Mouse (Mus musculus): ENCODE results near the gene Med28. TPM values are rescaled to one million over a fixed set of nuclear protein-coding genes. Genes with fewer than 3 reads are reported as not detected.

Med28 gene
- polyA plus RNA-seq, 1 experiment from 2014 or later: 363 TPM

DNA sequence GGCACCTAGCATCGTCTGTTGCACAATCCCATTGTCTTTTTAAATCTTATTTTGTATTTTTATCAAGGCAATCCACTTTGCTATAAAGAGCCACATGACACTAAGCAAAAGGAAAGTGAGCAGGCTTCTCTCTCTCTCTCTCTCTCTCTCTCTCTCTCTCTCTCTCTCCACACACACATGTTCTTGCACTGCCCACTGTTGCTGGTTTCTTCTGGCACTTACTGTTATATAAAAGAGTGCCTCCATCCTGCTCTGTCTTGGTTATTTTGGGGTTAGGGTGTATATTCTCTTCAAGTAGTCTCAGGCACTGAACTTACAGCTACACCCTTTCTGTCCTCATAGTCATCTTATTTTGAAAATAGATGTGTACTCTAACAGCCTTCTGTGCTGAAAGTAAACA is 29.6 kb downstream of the Med28 start:
- H3K27ac ChIP-seq (ENCODE audit: low read depth, low read length): no peak overlapping the region
- no peaks in the 10 kb centered on the region for H3K36me3 ChIP-seq (ENCODE audit: control insufficient read depth, insufficient read depth, low read length)
- no peaks in the 10 kb centered on the region for H3K27me3 ChIP-seq (replicated peaks; ENCODE audit: control insufficient read depth, insufficient read depth, low read length)
- H3K9ac ChIP-seq (ENCODE audit: low read length): no peak overlapping the region
- H3K4me2 ChIP-seq (ENCODE audit: low read length): no peak overlapping the region
- H3K4me1 ChIP-seq (ENCODE audit: control insufficient read depth, insufficient read depth, low read length): no peaks in the 10 kb centered on the region
- no peak overlapping the region for H3K4me3 ChIP-seq (ENCODE audit: low read depth, low read length)
- DNase-seq (ENCODE audit: low spot score) (no peak), ATAC-seq (no peak)
- WGBS: 93% methylated on average over 1 of the region's 1 CpGs
- H3K9me3 ChIP-seq (replicated peaks; ENCODE audit: control insufficient read depth, low read length): no peaks in the 10 kb centered on the region

- ATAC-seq (no peak), DNase-seq (ENCODE audit: low spot score) (no peak)
- Histone ChIP-seq H3K9me3 (replicated peaks; ENCODE audit: control insufficient read depth, low read length) (no peaks in the 10 kb centered on the region), H3K4me2 (ENCODE audit: low read length) (no peak overlapping the region), H3K27me3 (replicated peaks; ENCODE audit: control insufficient read depth, insufficient read depth, low read length) (no peaks in the 10 kb centered on the region), H3K9ac (ENCODE audit: low read length) (no peak overlapping the region), H3K36me3 (ENCODE audit: control insufficient read depth, insufficient read depth, low read length) (no peaks in the 10 kb centered on the region), H3K27ac (ENCODE audit: low read depth, low read length) (no peak overlapping the region), H3K4me3 (ENCODE audit: low read depth, low read length) (no peak overlapping the region), H3K4me1 (ENCODE audit: control insufficient read depth, insufficient read depth, low read length) (no peaks in the 10 kb centered on the region)
- 68% methylated on average over 6 of the region's 6 CpGs for WGBS
These were observed 44.0 kb downstream of the Med28 start for GRCm38 (mm10) chr5:45564054-45564453.

- Histone ChIP-seq H3K4me3 (ENCODE audit: low read depth, low read length) (no peak overlapping the region), H3K4me2 (ENCODE audit: low read length) (no peak overlapping the region), H3K4me1 (ENCODE audit: control insufficient read depth, insufficient read depth, low read length) (no peaks in the 10 kb centered on the region), H3K9me3 (replicated peaks; ENCODE audit: control insufficient read depth, low read length) (no peaks in the 10 kb centered on the region), H3K27me3 (replicated peaks; ENCODE audit: control insufficient read depth, insufficient read depth, low read length) (no peaks in the 10 kb centered on the region), H3K9ac (ENCODE audit: low read length) (no peak overlapping the region), H3K27ac (ENCODE audit: low read depth, low read length) (no peak overlapping the region), H3K36me3 (ENCODE audit: control insufficient read depth, insufficient read depth, low read length) (no peaks in the 10 kb centered on the region)
- WGBS: 49% methylated on average over 1 of the region's 1 CpGs
- DNase-seq (ENCODE audit: low spot score) (no peak), ATAC-seq (no peak)
These were observed 45.8 kb downstream of the Med28 start for GRCm38 (mm10) chr5:45565829-45566228.

DNA sequence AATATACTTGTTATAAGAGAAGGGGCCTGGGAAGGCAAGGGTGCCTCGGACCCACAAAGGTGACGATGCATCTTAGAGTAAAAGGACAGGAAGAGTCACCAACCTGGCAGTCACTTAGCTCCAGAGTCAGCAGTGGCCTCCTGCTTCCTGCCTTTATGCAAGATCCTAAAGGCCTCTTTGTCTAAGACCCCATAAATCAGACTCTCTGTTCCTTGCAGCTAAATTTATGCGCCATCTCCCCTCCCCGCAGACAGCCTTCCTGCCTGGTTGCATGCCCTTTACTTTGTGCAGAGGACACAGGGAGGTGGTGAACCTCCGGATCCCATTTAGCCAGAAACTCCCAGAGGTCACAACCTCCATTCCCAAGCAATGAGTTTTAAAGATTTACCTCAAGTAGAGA is 52.8 kb downstream of the Med28 start:
- ATAC-seq (no peak), DNase-seq (ENCODE audit: low spot score) (no peak)
- H3K4me1 ChIP-seq (ENCODE audit: control insufficient read depth, insufficient read depth, low read length): no peaks in the 10 kb centered on the region
- no peak overlapping the region for H3K9ac ChIP-seq (ENCODE audit: low read length)
- H3K9me3 ChIP-seq (replicated peaks; ENCODE audit: control insufficient read depth, low read length): no peaks in the 10 kb centered on the region
- H3K27ac ChIP-seq (ENCODE audit: low read depth, low read length): no peak overlapping the region
- H3K4me3 ChIP-seq (ENCODE audit: low read depth, low read length): no peak overlapping the region
- H3K36me3 ChIP-seq (ENCODE audit: control insufficient read depth, insufficient read depth, low read length): no peaks in the 10 kb centered on the region
- H3K4me2 ChIP-seq (ENCODE audit: low read length): no peak overlapping the region
- H3K27me3 ChIP-seq (replicated peaks; ENCODE audit: control insufficient read depth, insufficient read depth, low read length): no peaks in the 10 kb centered on the region
- WGBS: 69% methylated on average over 5 of the region's 5 CpGs

- Histone ChIP-seq H3K27me3 (replicated peaks; ENCODE audit: control insufficient read depth, insufficient read depth, low read length) (no peaks in the 10 kb centered on the region), H3K36me3 (ENCODE audit: control insufficient read depth, insufficient read depth, low read length) (no peaks in the 10 kb centered on the region), H3K9me3 (replicated peaks; ENCODE audit: control insufficient read depth, low read length) (no peaks in the 10 kb centered on the region), H3K4me1 (ENCODE audit: control insufficient read depth, insufficient read depth, low read length) (no peaks in the 10 kb centered on the region), H3K9ac (ENCODE audit: low read length) (no peak overlapping the region), H3K27ac (ENCODE audit: low read depth, low read length) (no peak overlapping the region), H3K4me2 (ENCODE audit: low read length) (no peak overlapping the region), H3K4me3 (ENCODE audit: low read depth, low read length) (no peak overlapping the region)
- WGBS: 87% methylated on average over 3 of the region's 3 CpGs
- ATAC-seq (no peak), DNase-seq (ENCODE audit: low spot score) (no peak)
These were observed 56.7 kb downstream of the Med28 start for GRCm38 (mm10) chr5:45576716-45577115.

DNA sequence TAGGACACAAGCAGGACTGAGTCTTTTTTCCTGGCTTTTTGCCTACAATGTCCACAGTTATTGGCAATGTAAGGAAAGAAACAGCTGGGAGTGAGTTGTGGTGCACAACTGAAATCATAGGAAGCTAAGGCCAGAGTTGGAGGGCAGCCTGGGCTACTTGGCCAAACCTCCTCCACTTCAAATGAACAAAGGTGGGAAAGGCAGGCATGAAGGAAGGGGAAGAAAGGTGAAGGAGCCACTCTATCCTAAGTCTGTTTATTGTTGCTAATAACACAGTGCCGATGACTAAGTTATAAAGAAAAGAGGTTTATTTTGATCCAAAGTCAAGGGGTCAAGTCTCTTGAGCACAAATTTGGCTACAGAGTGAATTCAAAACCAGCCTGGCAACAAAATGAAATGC is 57.3 kb downstream of the Med28 start:
- H3K36me3 ChIP-seq (ENCODE audit: control insufficient read depth, insufficient read depth, low read length): no peaks in the 10 kb centered on the region
- DNase-seq (ENCODE audit: low spot score) (no peak), ATAC-seq (no peak)
- no peak overlapping the region for H3K4me3 ChIP-seq (ENCODE audit: low read depth, low read length)
- no peaks in the 10 kb centered on the region for H3K9me3 ChIP-seq (replicated peaks; ENCODE audit: control insufficient read depth, low read length)
- H3K27ac ChIP-seq (ENCODE audit: low read depth, low read length): no peak overlapping the region
- WGBS: 83% methylated on average over 1 of the region's 1 CpGs
- no peak overlapping the region for H3K9ac ChIP-seq (ENCODE audit: low read length)
- no peaks in the 10 kb centered on the region for H3K4me1 ChIP-seq (ENCODE audit: control insufficient read depth, insufficient read depth, low read length)
- no peak overlapping the region for H3K4me2 ChIP-seq (ENCODE audit: low read length)
- H3K27me3 ChIP-seq (replicated peaks; ENCODE audit: control insufficient read depth, insufficient read depth, low read length): no peaks in the 10 kb centered on the region

Other genes with a start within 250 kb of the Med28 start
- 90.2 and 91.3 TPM in 2 replicates for gene Qdpr, start 70.0 kb upstream of the Med28 start, polyA plus RNA-seq (2014; fragmentation: Nextera tagmentation; extraction: Ambion mirVana)
- gene Clrn2, start 66.5 kb upstream of the Med28 start, polyA plus RNA-seq (2014; fragmentation: Nextera tagmentation; extraction: Ambion mirVana): not detected in 2 replicates
- gene Lap3, start 26.9 kb upstream of the Med28 start, polyA plus RNA-seq (2014; fragmentation: Nextera tagmentation; extraction: Ambion mirVana): 43.6 and 44.6 TPM in 2 replicates
- 2.9 and 4.2 TPM in 2 replicates for gene Fam184b, start 119.4 kb downstream of the Med28 start, polyA plus RNA-seq (2014; fragmentation: Nextera tagmentation; extraction: Ambion mirVana)
- 31.0 and 32.1 TPM in 2 replicates for gene Ncapg, start 149.7 kb downstream of the Med28 start, polyA plus RNA-seq (2014; fragmentation: Nextera tagmentation; extraction: Ambion mirVana)

Measured in forebrain, embryonic 14.5 days (tissue).